Mouse (Mus musculus) urinary bladder, postnatal 25 days (tissue): ENCODE measurements at regions not wholly inside any gene's neighbourhood (a gene's known extent, or its start where the extent isn't known, plus 50 kb on each side); places are given as distances from the start of the nearest gene placed in this dataset.

Source experiments
- DNase-seq: peaks from one replicate; pipeline ENCODE4 v3.0.0; 2022; ENCODE audit warnings: low spot score

GRCm38 (mm10) chr12:32642493-32642892 lies 176.9 kb upstream of the Nampt start:
- no peak for DNase-seq

- DNase-seq, result no peak
These were observed 166.2 kb upstream of the Nampt start for GRCm38 (mm10) chr12:32653096-32653495.

DNA sequence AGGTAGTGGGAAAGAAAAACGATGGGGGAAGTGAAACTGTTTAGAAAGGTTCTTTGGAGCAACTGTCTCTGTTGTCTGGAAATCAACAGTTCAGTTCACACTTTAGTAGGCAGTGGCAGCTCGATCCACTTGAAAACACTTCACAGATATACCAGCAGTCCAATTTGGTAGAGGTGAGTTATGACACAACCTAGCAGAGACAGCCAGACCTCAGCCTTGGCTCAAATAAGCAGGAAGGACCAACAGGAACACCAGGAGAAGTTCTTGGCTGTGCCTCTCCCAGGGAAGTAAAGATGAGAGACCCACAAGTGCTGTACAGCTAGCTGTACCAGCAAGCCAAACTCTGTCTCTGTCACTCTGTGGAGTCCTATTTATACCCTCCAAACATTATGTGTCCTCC lies 163.2 kb upstream of the Nampt start:
- no peak for DNase-seq

GRCm38 (mm10) chr12:32661782-32662413 lies 157.4 kb upstream of the Nampt start:
- no peak for DNase-seq

GRCm38 (mm10) chr12:32666040-32666439 lies 153.3 kb upstream of the Nampt start:
- DNase-seq, result no peak

DNA sequence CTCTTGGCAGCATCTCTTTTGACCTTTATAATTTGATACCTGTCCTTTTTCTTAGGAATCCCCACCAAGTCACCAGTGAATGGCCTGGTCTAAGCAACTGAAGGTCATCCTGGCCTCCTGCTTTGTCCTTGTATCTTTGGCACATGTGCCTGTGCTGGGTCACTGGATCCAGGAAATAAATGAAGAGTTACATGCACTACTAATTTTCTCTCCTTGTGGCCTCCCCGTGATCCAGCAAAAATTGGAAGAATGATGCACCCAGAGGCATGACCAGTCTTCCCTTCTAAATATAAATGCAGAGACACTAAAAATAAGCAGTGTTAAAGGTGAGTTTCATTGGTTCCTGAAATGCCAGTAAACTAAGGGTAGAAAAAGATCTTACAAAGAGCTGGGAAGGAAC lies 141.4 kb upstream of the Nampt start:
- DNase-seq, result no peak

DNA sequence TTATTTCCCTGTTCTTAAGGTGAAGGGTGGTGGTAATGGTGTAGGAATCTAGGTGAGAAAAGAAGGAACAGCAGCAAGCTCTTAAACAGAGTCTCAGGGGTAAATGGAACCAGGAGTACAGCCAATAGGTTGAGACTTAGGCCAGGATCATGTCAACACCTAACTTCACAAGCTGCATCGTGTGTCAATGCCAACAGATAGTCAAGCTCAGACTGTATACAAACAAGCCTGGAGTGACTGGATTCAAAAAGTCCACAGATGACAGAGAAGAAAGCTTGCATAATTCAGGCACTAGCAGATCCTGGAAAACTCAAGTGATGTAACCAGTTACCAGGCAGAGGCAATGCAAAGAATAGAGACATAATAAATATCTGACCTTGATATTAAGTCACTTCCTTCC lies 140.6 kb upstream of the Nampt start:
- no peak for DNase-seq

DNA sequence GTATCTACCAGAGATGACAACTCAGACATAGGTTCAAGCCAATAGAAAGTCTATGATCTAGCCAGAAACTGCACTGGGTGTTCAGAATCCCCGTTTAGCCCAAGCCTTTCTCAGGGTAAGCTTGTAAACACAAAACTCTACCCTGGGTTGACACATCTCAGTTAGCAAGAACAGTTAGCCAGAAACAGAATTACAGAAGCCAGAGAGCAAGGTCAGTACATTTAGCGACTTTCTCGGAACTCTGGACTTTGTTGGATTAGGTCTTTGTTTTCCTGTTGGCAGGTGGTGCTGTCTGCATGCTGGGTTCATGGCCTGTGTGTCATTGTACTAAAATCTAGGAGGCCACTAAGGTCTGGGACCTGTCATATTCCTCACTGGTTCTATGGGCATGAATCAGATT lies 137.4 kb upstream of the Nampt start:
- no peak for DNase-seq

DNA sequence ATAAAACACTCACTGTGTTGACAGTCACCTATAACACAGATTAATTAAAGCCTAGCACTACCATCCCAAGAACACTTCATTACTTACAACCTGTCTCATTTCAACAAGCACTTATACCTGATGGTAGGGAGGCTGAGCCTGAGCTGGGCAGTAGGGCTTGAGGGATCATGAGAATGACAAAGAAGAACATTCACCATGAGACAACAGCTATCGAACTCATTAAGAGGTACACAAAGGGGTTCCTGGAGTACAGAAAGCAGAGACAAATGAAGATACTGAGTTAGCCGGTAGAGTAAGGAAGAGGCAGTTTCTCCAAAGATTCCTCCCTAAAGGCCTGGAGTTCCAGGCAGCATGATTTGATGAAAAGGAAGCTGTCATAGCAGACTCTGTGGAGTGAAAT lies 136.0 kb upstream of the Nampt start:
- DNase-seq, result no peak

- DNase-seq, result no peak
These were observed 133.5 kb upstream of the Nampt start for GRCm38 (mm10) chr12:32685788-32686385.

DNA sequence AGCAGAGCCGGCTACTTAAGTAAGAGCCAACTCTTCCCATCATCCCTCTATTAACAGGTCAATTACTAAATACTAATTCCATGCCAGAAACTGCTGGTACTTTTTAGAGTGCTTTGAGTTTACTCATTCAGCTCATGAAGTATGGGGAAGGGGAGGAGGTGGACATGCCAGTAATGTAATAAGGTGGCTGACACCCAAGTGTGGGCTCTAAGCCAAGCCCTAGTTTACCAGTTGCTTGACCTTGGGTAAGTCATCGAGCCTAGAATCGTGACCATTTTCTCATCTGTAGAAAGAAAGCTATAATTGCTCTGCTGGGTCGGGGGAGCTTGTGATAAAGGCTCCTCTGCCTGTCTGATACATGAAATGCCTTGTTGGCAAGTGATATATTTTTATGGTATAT lies 130.0 kb upstream of the Nampt start:
- no peak for DNase-seq

- no peak for DNase-seq
These were observed 129.2 kb upstream of the Nampt start for GRCm38 (mm10) chr12:32690096-32690495.

DNA sequence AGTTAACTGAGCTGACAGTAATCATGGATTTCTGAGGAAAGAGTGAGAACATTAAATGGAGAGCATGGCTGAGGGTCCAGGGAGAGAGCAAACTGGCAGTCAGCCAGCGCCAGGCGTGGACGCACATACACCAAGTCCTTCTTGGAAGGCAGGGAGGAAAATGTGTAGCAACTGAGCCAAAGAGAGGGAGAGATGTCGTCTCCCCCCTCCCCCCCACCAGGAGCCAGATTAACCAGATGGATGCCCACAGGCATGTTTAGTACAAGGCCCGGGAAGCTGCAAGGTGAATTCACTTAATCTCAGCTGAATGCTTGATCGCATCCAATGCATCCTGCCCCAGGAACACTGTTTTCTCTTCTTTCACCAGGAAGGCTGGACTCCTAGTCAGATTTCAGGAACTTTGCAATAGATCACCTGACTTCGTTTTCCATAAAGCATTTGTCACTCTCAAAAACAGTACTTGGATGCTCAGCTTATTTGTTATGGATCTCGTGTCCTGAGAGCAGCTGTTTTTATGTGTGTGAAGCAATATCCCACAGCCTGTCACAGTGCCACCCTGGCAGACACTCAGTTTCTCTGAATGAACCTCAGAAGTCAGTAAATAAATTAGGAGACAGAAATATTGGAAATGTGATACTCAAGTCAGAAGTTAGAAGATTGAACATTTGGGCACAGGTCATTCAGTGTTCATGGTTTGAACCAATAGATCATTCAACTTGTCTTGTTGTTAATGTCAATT lies 127.1 kb upstream of the Nampt start:
- DNase-seq, result no peak

DNA sequence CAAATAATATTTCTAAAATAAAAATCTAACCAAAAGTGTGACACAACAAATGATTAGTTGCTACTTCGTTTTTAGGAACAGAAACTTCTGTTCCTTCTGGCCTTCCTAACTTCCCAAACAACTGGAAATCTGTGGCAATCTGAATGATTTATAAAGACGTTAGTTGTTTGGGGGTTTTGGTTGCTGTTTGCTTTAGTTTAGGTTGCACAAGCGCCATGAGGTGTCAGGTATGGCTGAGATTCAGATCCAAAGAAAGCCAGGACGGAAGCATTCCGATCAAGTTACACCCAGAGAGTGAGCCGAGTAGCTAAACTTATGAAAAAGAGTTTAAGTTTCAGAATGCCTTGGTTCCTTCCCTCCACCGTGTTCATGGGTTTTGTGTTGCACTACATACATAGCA lies 126.4 kb upstream of the Nampt start:
- DNase-seq, result no peak

- DNase-seq, result no peak
These were observed 125.7 kb upstream of the Nampt start for GRCm38 (mm10) chr12:32693678-32694077.

DNA sequence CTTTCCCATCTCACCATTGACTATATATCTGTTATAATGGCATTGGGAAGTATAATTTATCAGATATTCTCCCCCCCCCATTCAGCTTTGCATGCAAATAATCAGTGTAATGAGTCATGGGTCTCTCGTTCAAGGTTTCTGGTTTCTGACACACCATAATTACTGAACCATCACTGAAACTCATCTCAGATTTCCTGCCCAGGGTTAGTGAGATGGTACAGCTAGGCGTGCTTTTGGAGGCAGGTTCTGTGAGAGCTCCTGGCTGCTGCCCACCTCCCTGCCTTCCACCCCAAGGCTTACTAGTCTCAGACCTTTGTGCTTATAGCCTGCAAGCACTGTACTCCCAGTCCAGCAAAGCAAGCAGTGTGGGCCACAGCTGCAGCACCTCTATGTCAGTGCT lies 122.5 kb upstream of the Nampt start:
- DNase-seq, result no peak

DNA sequence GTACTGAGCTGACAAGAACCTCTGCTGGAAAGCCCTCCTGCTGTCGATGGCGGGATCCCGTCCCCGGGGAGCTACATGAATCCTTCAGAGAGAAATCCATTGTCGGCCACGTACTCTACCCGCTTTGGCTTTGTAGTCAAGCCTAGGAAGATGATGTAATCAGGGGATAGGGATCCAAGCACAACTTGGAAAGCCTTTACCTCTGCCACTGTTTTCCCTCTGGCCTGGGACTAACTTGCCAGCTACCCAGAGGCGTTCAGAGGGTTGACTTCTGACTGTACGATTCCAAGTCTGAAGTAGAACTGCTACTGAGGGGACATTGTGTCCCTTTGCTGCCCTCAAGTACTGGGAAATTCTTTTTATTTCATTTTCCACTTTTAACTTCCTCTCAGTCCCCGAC lies 110.2 kb upstream of the Nampt start:
- no peak for DNase-seq

DNA sequence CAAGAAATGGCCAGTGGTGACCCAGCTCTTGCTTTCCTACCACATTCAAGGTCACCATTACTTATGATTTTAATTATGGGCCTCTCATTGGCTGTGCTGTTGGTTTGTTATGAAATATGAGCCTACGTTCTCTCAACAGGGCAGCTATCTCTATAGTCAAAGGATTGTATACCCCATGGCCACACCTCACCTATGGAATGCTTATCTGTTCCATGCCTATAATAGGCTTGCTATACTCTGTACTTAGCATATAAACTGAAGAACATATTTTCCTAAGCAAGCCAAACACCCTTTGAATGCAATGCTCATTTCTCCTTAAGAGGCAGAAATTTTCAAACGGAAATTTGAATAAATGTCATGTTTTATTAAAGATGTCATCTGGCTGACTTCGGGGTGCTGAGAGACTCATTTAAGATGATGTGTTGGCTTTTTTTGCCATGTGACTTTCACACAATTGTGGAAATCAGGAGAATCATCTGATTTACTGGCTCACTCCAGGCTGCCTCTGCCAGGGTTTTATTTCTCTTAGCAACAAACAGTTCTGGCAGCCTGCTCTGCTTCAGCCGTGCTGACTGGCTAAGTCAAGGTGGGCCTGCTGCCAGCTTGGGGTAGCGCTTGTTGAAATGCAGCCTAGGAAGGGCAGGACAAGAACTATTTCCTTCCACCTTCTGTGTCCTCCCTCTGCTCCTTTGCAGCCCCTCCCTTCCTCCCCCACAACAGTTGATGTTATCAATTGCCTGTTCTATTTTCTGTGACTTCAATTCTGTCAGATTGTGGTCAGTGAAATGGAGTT lies 102.0 kb upstream of the Nampt start:
- DNase-seq, result peak; percentile 28

- no peak for DNase-seq
These were observed 100.1 kb upstream of the Nampt start for GRCm38 (mm10) chr12:32719203-32719602.

DNA sequence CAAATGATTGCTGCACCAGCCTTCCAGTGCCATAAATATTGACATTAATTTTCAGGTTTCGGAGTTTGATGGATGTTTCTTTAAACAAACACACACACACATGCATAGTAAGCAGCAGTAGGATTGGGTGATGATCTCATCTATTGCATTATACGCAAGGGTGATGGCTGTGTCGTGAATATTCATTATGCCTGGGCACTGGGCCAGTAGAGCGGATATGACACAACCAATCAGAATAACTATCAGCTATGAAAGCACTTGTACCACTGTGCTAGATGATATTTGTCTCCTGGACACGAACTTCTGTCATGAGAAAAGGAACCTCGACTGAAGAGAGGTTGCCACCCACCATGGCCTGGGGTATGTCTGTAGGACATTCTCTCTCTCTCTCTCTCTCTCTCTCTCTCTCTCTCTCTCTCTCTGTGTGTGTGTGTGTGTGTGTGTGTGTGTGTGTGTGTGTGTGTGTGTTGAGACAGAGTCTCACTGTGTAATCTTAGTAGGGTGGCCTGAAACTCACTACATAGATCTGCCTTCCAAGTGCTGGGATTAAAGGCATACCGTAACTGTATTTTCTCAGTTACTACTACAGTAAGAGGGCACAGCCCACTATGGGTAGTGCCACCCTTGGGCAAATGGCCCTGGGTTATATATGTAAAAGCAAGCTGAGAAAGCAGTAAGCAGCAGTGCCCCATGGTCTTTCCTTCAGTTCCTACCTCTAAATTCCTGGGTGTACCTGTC lies 94.7 kb upstream of the Nampt start:
- DNase-seq, result no peak

- DNase-seq, result no peak
These were observed 91.8 kb upstream of the Nampt start for GRCm38 (mm10) chr12:32727539-32727938.

DNA sequence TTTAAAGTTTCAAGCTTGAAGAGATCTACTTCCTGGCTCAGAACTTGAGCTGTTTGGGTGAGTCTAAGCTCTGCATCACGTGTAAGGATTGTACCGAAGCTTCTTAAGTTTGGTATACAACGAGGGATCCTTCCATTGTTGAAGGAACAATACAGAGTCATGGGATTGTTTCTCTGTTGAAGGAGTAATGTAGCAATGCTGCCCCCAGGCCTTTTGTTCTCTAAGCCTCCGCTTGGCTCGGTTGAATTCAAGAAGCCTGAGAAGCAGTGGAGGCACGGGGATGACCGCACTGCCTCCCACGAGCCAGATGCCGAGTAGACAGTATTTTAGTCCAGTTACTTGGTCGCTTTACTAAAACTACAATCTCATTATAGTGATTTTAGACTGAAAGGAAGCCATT lies 90.9 kb upstream of the Nampt start:
- no peak for DNase-seq
